Mouse (Mus musculus): ENCODE data around the gene Nr4a1. TPM values are rescaled to one million over a fixed set of nuclear protein-coding genes. Genes with fewer than 3 reads are reported as not detected.

The Nr4a1 gene
- polyA plus RNA-seq, 1 experiment from 2014 or later, result 5.5 TPM

- Histone ChIP-seq H3K4me1 (replicated peaks) (peaks cover 29% of the 10 kb centered on the region), H3K27ac (no peak overlapping the region), H3K4me3 (replicated peaks) (no peak overlapping the region), H3K9ac (replicated peaks) (no peak overlapping the region), H3K4me2 (no peak overlapping the region), H3K9me3 (no peaks in the 10 kb centered on the region), H3K36me3 (peaks cover 8% of the 10 kb centered on the region; the same call in 1 of the 2 replicates), H3K27me3 (peaks cover 2% of the 10 kb centered on the region; the same call in 1 of the 2 replicates)
- no peak for ATAC-seq (ENCODE audit: insufficient number of reproducible peaks, insufficient read depth, low FRiP score, low TSS enrichment, low read depth)
- 75% methylated on average over 14 of the region's 14 CpGs for WGBS
Measured at GRCm38 (mm10) chr15:101256463-101257206, 2.6 kb downstream of the Nr4a1 start.

DNA sequence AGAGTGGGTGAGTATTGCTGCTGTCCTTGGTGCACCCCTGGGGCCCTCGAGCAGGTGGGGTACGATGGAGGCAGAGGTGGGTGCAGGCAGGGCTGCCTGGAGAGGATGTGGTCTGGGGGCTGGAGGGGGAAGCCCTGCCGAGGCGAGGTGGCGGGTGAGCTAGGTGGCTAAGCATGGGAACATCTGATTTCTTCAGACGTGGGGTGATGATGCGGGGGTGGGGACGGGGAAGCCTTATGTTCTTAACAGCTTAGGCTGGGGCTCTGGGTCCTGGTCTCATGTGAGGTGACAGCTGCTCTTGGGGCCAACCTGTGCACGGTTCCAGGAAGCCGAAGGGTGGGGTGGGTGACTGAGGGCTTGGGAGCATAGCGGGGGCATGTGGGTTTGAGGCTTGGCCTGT lies 4.4 kb downstream of the Nr4a1 start:
- Histone ChIP-seq H3K9ac (replicated peaks) (no peak overlapping the region), H3K4me1 (replicated peaks) (peaks cover 33% of the 10 kb centered on the region), H3K9me3 (no peaks in the 10 kb centered on the region), H3K4me3 (replicated peaks) (no peak overlapping the region), H3K36me3 (peaks cover 8% of the 10 kb centered on the region; the same call in 1 of the 2 replicates), H3K27me3 (peaks cover 2% of the 10 kb centered on the region; the same call in 1 of the 2 replicates), H3K4me2 (no peak overlapping the region), H3K27ac (no peak overlapping the region)
- ATAC-seq (ENCODE audit: insufficient number of reproducible peaks, insufficient read depth, low FRiP score, low TSS enrichment, low read depth), result no peak
- WGBS, result 90% methylated on average over 11 of the region's 11 CpGs

DNA sequence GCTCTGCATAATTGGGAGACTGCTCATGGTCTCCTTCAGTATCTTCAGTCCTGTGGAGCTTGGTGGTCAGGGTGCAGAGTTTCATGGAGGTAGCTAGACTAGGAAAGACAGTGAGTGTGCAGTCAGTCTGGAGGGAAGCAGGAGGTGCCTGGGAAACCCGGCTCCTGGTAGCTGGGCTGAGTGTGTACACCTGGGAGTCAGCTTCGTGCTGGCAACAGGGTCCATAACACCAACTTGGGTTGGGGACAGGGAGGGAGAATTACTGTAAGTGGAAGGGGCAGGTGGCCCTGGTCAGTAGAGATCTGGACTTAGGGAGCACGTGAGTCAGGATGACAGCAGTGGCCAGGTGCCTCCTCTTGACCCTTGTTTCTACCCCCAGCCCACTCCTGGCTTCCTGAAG lies 5.9 kb downstream of the Nr4a1 start:
- H3K27me3 ChIP-seq, result peaks cover under 1% of the 10 kb centered on the region; the same call in 1 of the 2 replicates
- H3K9me3 ChIP-seq, result no peaks in the 10 kb centered on the region
- H3K36me3 ChIP-seq, result peaks cover 8% of the 10 kb centered on the region; the same call in 1 of the 2 replicates
- no peak for ATAC-seq (ENCODE audit: insufficient number of reproducible peaks, insufficient read depth, low FRiP score, low TSS enrichment, low read depth)
- H3K4me2 ChIP-seq, result no peak overlapping the region
- 88% methylated on average over 3 of the region's 3 CpGs for whole genome bisulfite sequencing
- H3K4me1 ChIP-seq (replicated peaks), result peaks cover 23% of the 10 kb centered on the region
- H3K9ac ChIP-seq (replicated peaks), result no peak overlapping the region
- no peak overlapping the region for H3K27ac ChIP-seq
- no peak overlapping the region for H3K4me3 ChIP-seq (replicated peaks)

DNA sequence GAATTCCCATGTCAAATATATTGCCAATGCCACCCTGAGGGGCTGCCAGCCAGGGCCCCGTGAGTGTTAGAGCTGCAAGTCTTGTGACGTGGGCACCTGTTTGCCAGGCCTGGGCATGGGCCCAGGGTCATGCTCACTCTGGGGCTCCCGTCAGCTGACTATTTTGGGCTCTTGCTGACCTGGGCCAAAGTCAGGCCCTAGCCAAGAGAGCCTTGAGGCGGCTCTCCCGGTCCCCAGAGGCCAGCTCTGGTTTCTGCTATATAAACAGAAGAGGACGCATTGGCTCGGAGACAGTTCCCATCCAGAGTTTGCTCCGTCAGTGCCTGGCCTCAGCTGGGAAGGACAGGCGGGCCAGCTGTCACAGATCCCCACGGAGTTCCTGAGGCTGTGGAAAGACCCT lies 6.3 kb downstream of the Nr4a1 start:
- Histone ChIP-seq H3K4me3 (replicated peaks) (no peak overlapping the region), H3K27me3 (no peaks in the 10 kb centered on the region), H3K4me1 (replicated peaks) (peaks cover 22% of the 10 kb centered on the region), H3K27ac (peak overlapping the region; percentile 88), H3K9me3 (no peaks in the 10 kb centered on the region), H3K36me3 (peaks cover 8% of the 10 kb centered on the region; the same call in 1 of the 2 replicates), H3K9ac (replicated peaks) (no peak overlapping the region), H3K4me2 (no peak overlapping the region)
- ATAC-seq (ENCODE audit: insufficient number of reproducible peaks, insufficient read depth, low FRiP score, low TSS enrichment, low read depth), result no peak
- WGBS, result 61% methylated on average over 10 of the region's 10 CpGs

DNA sequence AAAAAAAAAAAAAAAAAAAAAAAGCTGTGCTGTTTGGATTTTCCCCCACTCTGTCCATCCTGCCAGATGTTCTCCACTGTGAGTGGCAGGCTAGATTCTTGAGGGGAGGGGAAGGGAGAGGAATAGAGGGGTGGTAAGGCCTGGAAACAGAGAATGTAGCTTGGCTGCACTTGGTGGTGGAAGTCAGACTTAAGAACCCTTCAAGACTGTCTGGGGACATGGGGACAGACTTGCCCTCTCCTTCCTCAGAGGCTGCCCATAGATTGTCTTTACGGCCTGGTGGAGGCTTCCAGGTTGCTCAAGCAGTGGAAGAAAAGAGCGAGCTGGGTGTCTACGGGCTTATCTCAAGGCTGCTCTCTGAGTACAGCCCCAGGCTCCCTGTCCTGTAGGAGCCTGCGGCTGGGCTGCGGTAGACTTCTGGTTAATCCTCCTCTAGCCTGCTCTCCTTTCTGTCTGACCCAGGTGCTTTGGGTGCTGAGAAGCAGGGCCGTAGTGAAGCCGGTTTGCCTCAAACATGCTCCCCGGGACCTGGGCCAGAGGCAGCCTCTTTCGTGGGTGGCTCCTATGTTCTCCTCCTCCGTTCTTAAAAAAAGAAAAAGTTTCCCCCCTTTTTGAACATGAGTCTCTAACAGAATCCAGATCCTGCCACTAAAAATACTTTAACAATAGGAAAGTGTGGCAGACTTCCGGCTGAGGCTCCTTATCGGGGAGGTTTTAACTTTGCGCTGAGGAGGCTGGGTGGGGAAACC lies 7.0 kb downstream of the Nr4a1 start:
- Histone ChIP-seq H3K36me3 (peaks cover 8% of the 10 kb centered on the region; the same call in 1 of the 2 replicates), H3K27ac (peak overlapping the region; percentile 88), H3K9me3 (no peaks in the 10 kb centered on the region), H3K27me3 (peaks cover 6% of the 10 kb centered on the region; the same call in 1 of the 2 replicates), H3K4me1 (replicated peaks) (peaks cover 28% of the 10 kb centered on the region), H3K4me2 (peak overlapping the region; percentile 18), H3K9ac (replicated peaks) (no peak overlapping the region; the same call in 1 of the 2 replicates), H3K4me3 (replicated peaks) (no peak overlapping the region)
- no peak for ATAC-seq (ENCODE audit: insufficient number of reproducible peaks, insufficient read depth, low FRiP score, low TSS enrichment, low read depth)
- WGBS, result 58% methylated on average over 13 of the region's 13 CpGs

- WGBS, result 65% methylated on average over 5 of the region's 5 CpGs
- no peak overlapping the region for H3K9ac ChIP-seq (replicated peaks)
- H3K27me3 ChIP-seq, result peaks cover 19% of the 10 kb centered on the region
- peaks cover 8% of the 10 kb centered on the region; the same call in 1 of the 2 replicates for H3K36me3 ChIP-seq
- H3K27ac ChIP-seq, result 0 out of 2 replicates have a peak overlapping the region, but pooled peaks have one; percentile 0
- no peaks in the 10 kb centered on the region for H3K9me3 ChIP-seq
- no peak for ATAC-seq (ENCODE audit: insufficient number of reproducible peaks, insufficient read depth, low FRiP score, low TSS enrichment, low read depth)
- H3K4me1 ChIP-seq (replicated peaks), result peaks cover 40% of the 10 kb centered on the region
- H3K4me2 ChIP-seq, result peak overlapping the region; percentile 11; the same call in 1 of the 2 replicates
- H3K4me3 ChIP-seq (replicated peaks), result no peak overlapping the region
Measured at GRCm38 (mm10) chr15:101262502-101262901, 8.4 kb downstream of the Nr4a1 start.

DNA sequence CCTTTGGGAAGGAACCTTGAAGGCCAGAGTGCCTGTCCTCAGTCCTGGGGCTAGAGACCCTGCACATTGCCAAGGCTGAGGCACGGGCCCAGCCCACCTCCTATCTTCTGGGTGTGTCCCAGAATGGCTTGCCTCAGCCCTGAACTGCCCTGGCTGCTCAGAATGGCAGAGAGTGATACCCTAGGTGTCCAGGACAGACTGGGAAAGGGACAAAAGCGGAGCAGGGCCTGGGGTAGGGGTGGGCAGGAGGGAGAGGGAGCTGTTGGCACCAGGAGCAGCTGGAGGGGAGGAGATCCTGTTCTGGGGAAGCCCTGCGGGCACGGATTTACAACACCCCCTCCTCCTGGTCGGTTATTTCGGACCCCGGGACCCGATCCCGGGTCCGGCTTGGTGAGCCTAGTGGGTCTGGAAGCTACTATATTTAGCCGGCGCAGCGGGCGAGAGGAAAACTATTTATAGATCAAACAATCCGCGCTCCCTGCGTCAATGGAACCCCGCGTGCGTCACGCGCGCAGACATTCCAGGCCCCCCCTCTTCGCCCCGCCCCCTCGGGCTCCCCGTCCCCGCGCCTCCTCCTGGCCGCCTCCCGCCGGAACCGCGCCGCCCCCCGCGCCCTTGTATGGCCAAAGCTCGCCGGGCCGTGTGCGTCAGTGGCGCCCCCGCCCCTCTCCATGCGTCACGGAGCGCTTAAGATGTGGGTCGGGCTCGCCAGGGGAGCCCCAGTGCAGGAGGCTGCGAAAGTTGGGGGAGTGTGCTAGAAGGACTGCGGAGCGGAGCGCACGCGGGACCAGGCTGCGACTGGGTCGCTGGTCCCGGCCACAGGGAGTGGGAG lies 12.3 kb downstream of the Nr4a1 start:
- Histone ChIP-seq H3K4me3 (replicated peaks) (peak overlapping the region; percentile 49), H3K4me2 (peak overlapping the region; percentile 90), H3K27ac (peak overlapping the region; percentile 50; the same call in 1 of the 2 replicates), H3K9me3 (no peaks in the 10 kb centered on the region), H3K36me3 (peaks cover 16% of the 10 kb centered on the region), H3K4me1 (replicated peaks) (peaks cover 30% of the 10 kb centered on the region), H3K27me3 (peaks cover 32% of the 10 kb centered on the region), H3K9ac (replicated peaks) (peak overlapping the region; percentile 61)
- peak; percentile 82 for ATAC-seq (ENCODE audit: insufficient number of reproducible peaks, insufficient read depth, low FRiP score, low TSS enrichment, low read depth)
- WGBS, result under 1% methylated on average over 55 of the region's 57 CpGs

DNA sequence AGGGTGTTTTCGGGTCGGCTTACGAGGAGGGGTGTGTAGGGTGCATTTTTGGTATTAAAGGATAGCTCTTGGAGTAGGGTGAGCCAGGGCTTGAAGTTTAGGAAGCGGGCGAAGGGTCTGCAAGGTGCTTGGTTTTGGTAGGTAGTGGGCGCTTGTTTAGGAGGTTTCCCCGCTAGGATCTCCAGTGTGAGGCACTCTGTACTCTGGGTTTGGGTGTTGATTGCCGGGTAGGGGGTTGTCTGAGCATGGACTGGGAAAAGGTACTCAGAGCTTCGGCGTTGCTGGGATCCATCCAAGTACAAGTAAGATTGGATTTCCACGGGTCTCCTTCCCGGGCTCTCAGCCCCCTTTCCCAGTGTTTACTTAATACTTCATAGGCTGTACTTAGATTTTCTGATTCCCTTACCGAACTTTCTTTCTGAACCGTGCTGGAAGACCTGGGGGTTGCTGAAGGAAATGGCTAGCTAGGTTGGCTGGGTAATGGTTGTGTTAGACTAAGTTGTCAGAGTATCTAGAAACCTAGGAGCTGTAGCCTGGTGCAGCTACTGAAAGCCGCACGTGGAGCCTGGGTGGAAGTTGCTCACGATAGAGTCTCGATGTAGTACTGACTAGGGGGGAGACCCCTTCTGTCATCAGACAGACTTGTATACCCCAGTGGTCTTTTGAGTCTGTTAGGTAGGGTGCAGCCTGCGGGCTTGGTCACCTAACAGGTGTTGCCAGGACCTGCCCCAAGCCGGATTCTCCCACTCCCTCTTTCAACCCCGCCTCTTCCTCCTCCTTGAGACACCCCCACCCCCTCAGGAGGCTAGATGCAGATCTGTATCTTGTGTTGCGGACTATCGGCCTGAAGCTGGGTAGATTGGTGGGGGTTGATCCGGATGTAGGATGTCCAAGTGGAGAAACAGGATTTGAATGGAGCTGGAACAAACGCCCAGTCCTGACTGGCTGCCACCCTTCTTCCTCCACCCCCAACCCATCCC lies 13.3 kb downstream of the Nr4a1 start:
- no peak for ATAC-seq (ENCODE audit: insufficient number of reproducible peaks, insufficient read depth, low FRiP score, low TSS enrichment, low read depth)
- Histone ChIP-seq H3K36me3 (peaks cover 26% of the 10 kb centered on the region), H3K4me2 (peak overlapping the region; percentile 90), H3K9me3 (no peaks in the 10 kb centered on the region), H3K4me1 (replicated peaks) (peaks cover 23% of the 10 kb centered on the region), H3K9ac (replicated peaks) (peak overlapping the region; percentile 61), H3K27ac (peak overlapping the region; percentile 50), H3K27me3 (peaks cover 32% of the 10 kb centered on the region), H3K4me3 (replicated peaks) (peak overlapping the region; percentile 49)
- WGBS, result 4% methylated on average over 25 of the region's 25 CpGs

- no peaks in the 10 kb centered on the region for H3K9me3 ChIP-seq
- peaks cover 23% of the 10 kb centered on the region for H3K4me1 ChIP-seq (replicated peaks)
- no peak for ATAC-seq (ENCODE audit: insufficient number of reproducible peaks, insufficient read depth, low FRiP score, low TSS enrichment, low read depth)
- H3K27me3 ChIP-seq, result peaks cover 32% of the 10 kb centered on the region
- H3K4me3 ChIP-seq (replicated peaks), result no peak overlapping the region
- H3K9ac ChIP-seq (replicated peaks), result no peak overlapping the region
- no peak overlapping the region for H3K27ac ChIP-seq
- 90% methylated on average over 29 of the region's 29 CpGs for WGBS
- peaks cover 47% of the 10 kb centered on the region for H3K36me3 ChIP-seq
- no peak overlapping the region for H3K4me2 ChIP-seq
Measured at GRCm38 (mm10) chr15:101270101-101270820, 16.2 kb downstream of the Nr4a1 start.
